Mouse (Mus musculus) C2C12 (cell line): Measurements from ENCODE around the gene Olfr1065. TPM values are rescaled to one million over a fixed set of nuclear protein-coding genes. Genes with fewer than 3 reads are reported as not detected.
"Not testable (repeated sequence)": the region's sequence is repeated elsewhere in the genome, so short reads cannot be mapped to it uniquely, and the experiment has no call there.

ENCODE experiments used
- H3K27me3 ChIP-seq: one replicate; pipeline ENCODE4 v1.6.1; 2011; ENCODE audit not compliant: control insufficient read depth, insufficient read depth, insufficient read length
- H3K36me3 ChIP-seq: one replicate; pipeline ENCODE4 v1.6.1; 2011; ENCODE audit not compliant: control insufficient read depth, insufficient read depth
- H3K4me3 ChIP-seq: one replicate; pipeline ENCODE4 v1.5.1; 2011; ENCODE audit warnings: mild to moderate bottlenecking, control low read depth; ENCODE audit not compliant: poor library complexity, insufficient read depth, severe bottlenecking
- H3K79me2 ChIP-seq: one replicate; pipeline ENCODE4 v1.6.1; 2011; ENCODE audit not compliant: control insufficient read depth, insufficient read depth
- H3K79me3 ChIP-seq: one replicate; pipeline ENCODE4 v1.6.1; 2011; ENCODE audit warnings: low read depth, control low read depth
- H3ac ChIP-seq: one replicate; pipeline ENCODE3; 2011; ENCODE audit warnings: low read depth; ENCODE audit not compliant: control insufficient read depth, insufficient read length
- CEBPB ChIP-seq: IDR thresholded peaks from one replicate; pipeline ENCODE4 v1.6.1; 2011; ENCODE audit warnings: low read depth, mild to moderate bottlenecking, control low read depth, moderate library complexity
- CTCF ChIP-seq: IDR thresholded peaks from one replicate; pipeline ENCODE4 v1.5.1; 2011; ENCODE audit not compliant: control insufficient read depth, insufficient read depth, insufficient read length
- FOSL1 ChIP-seq: IDR thresholded peaks from one replicate; pipeline ENCODE4 v1.8.0; 2011; ENCODE audit warnings: mild to moderate bottlenecking, low read length; ENCODE audit not compliant: poor library complexity, insufficient read depth, severe bottlenecking
- MAX ChIP-seq: IDR thresholded peaks from one replicate; pipeline ENCODE4 v1.6.1; 2011; ENCODE audit warnings: mild to moderate bottlenecking, control low read depth
- MYOD1 ChIP-seq: IDR thresholded peaks from one replicate; pipeline ENCODE4 v1.6.1; 2011; ENCODE audit warnings: low read depth; ENCODE audit not compliant: control insufficient read depth, insufficient read length
- MYOG ChIP-seq: IDR thresholded peaks from one replicate; pipeline ENCODE4 v1.6.1; 2011; ENCODE audit not compliant: control insufficient read depth, insufficient read length; ENCODE audit errors: extremely low read depth
- USF1 ChIP-seq: IDR thresholded peaks from one replicate; pipeline ENCODE4 v1.6.1; 2011; ENCODE audit warnings: low read depth, mild to moderate bottlenecking, control low read depth, moderate library complexity
- long read RNA-seq, 2 experiments: library from polyadenylated mRNA; unstranded; transcript quantifications; one replicate each; pipeline ENCODE4 v2.0.0; 2019 to 2020
- polyA plus RNA-seq: library from polyadenylated mRNA; unstranded; fragments of >200 nt; fragmentation: generic; extraction: Trizol; gene quantifications from one replicate; pipeline ENCODE4 v1.2.1, GENCODE M21; 2012; ENCODE audit warnings: missing spikeins

Olfr1065 gene
- not detected for polyA plus RNA-seq
- long read RNA-seq, experiment 1 = 0 reads
- long read RNA-seq, experiment 2 = 0 reads

DNA sequence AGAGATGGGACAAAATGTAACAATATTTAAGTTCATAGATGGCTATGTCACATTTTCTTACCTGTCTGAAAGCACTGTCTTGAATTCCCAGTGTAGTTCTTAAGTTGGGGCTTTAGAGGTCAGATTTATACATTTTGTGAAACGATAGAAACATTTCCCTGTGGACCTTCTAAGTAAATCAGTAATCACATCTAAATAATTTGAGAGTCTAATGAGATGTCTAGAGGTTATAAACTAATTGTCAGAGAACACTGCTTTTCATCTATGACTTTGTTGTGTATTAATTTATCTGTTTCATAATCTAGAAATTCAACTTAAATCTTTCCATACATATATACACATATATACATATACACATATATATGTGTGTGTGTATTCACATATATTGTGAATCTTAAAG lies at the start of gene Olfr1065:
Gene Olfr1065, minus strand, starts transcription at position 101 of the 400 bp plus-strand sequence.
- H3K27me3 ChIP-seq, H3K4me3 ChIP-seq, H3K79me3 ChIP-seq, H3K36me3 ChIP-seq, H3K79me2 ChIP-seq, H3ac ChIP-seq: not testable (repeated sequence)

DNA sequence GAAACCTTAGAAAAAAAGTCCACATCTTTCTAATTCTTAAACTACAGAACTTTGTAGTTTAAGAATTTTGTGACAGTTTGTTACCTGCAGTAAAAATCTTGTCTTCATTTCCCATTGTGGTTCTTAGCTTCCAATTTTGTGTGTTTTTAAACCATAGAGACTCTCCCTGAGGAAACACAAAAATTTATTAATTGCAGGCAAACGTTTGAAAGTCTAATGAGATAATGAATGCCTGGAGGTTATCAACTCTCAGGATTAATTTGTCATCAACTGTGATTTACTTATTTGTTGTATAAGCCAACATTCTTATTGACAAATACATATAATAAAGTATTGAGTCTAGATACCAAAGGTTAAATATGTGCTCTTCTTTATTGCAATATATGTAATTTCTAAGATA lies 36.9 kb upstream of the Olfr1065 start, which contains the start of gene Olfr228:
Gene Olfr228, minus strand, starts transcription at position 101 of the 400 bp plus-strand sequence.
- Histone ChIP-seq H3K27me3 (no peaks in the 10 kb centered on the region), H3K79me3 (no peaks in the 10 kb centered on the region), H3K4me3 (no peak within 1 kb of the TSS), H3K36me3 (no peaks in the 10 kb centered on the region), H3ac (no peak within 1 kb of the TSS), H3K79me2 (no peaks in the 10 kb centered on the region)
- TF ChIP-seq USF1 (no peak), CTCF (no peak), MYOD1 (no peak), MAX (no peak), FOSL1 (no peak), MYOG (no peak), CEBPB (no peak)

DNA sequence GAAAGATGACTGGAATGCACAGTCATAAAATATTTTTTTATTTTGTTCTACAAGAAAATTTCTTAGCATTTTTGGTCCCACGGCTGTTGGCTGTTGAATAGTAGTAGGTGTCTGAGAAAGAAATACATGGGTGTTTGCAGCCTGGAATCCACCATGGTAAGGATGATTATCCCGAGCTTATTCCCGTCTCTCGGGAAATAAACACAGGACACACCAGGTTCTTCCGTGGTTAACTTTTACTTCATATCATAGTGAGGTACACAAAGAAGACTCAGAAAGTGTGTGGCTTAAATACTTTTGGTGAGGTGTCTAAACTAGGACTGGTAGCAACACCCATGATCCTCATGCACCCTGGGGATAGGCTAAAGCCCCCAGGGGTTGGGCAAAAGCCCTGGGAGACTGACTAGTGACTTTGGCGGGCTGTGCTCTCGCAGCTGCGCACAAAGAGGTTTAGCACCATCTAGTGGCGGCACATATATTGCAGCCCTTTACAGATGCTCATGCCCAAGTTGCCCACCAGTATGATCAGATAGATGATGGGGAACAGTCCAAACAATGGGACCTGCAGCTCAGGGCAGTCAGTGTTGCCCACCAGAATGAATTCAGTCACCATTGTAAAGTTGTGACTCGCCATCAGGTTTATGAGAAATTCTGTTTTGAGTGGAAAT lies 14.2 kb upstream of the Olfr1065 start:
- no peaks in the 10 kb centered on the region for H3K79me2 ChIP-seq
- H3K4me3 ChIP-seq = no peak overlapping the region
- no peaks in the 10 kb centered on the region for H3K27me3 ChIP-seq
- no peaks in the 10 kb centered on the region for H3K79me3 ChIP-seq
- no peaks in the 10 kb centered on the region for H3K36me3 ChIP-seq
- H3ac ChIP-seq = no peak overlapping the region
- TF ChIP-seq MAX (no peak), MYOD1 (no peak), FOSL1 (no peak), CEBPB (no peak), USF1 (no peak), MYOG (no peak)

DNA sequence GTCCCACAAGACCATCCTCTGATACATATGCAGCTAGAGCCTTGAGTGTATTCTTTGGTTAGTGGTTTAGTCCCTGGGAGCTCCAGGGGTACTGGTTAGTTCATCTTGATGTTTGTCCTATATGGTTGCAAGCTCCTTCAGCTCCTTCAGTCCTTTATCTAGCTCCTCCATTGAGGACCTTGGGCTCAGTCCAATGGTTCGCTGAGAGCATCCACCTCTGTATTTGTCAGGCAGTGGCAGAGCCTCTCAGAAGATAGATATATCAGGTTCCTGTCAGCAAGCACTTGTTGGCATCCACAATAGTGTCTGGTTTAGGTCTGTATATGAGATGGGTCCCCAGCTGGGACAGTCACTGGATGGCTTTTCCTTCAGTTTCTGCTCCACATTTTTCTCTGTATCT lies 10.0 kb upstream of the Olfr1065 start:
- TF ChIP-seq MYOG (no peak), MYOD1 (no peak), CTCF (no peak), CEBPB (no peak), MAX (no peak), FOSL1 (no peak), USF1 (no peak)
- Histone ChIP-seq H3K36me3 (no peaks in the 10 kb centered on the region), H3ac (no peak overlapping the region), H3K79me2 (no peaks in the 10 kb centered on the region), H3K4me3 (no peak overlapping the region), H3K27me3 (no peaks in the 10 kb centered on the region), H3K79me3 (no peaks in the 10 kb centered on the region)

DNA sequence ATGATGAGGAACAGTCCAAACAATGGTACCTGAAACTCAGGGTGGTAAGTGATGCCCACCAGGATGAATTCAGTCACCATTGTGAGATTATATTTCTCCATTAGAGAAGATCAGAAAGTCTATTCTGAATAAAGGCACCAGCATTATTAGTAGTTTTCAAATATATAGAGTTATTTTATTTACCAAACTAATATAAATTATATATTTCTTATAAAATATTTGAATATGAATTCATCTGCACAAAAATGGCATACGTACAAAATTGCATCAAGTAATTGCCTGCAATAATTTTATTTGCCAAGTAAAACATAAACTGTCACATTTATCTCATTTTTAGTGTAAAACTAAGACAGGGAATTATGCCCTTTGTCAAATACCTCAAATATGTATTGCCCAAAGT lies 5.8 kb upstream of the Olfr1065 start, which contains the start of gene Olfr1066:
Gene Olfr1066, minus strand, starts transcription at position 101 of the 400 bp plus-strand sequence.
- Histone ChIP-seq H3ac (no peak within 1 kb of the TSS), H3K4me3 (no peak within 1 kb of the TSS), H3K27me3 (no peaks in the 10 kb centered on the region), H3K36me3 (no peaks in the 10 kb centered on the region), H3K79me3 (no peaks in the 10 kb centered on the region), H3K79me2 (no peaks in the 10 kb centered on the region)
- TF ChIP-seq MYOG = no peak
- TF ChIP-seq FOSL1 = no peak
- no peak for TF ChIP-seq CEBPB
- TF ChIP-seq MYOD1 = no peak
- TF ChIP-seq USF1 = no peak
- no peak for TF ChIP-seq CTCF
- no peak for TF ChIP-seq MAX

DNA sequence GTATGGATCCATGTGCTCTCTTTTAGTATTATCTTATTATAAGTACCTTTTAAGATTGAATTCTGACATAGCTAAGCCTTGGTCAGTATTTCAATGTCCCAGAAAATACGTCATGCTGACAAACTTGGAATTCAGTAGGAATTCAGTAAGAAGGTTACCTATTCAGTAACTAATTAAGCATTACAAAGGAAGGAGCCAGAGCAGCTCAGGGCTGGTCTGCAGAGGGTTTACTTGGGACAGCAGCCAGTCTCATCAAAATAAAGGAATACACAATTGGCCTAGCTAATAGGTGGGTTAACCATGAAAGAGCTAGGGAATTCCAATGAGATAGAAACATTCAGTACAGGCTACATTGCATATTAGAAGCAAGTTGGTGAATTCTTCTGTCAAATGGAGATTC lies 8.3 kb downstream of the Olfr1065 start:
- not testable (repeated sequence) for H3K79me2 ChIP-seq, H3K79me3 ChIP-seq, H3K36me3 ChIP-seq, H3ac ChIP-seq, H3K27me3 ChIP-seq, H3K4me3 ChIP-seq

DNA sequence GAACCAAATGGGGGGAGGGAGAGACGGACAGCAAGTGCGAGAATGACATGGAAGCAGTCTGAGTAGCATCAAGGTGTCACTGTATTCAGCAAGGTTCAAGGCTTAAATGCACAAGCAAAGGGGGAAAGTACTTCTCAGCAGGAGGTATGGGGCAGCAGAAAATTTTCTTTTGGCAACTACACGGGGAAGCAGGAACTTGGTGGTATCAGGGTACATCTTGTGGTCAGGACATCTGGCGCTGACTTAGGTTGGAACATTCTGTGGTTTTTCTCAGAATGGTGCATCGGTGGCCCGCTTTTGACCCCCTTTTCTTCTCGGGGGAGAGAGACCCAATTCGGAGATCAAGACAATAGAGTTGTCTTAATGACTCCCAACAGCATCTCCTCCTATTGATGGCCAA lies 21.9 kb downstream of the Olfr1065 start:
- H3K79me2 ChIP-seq = not testable (repeated sequence)

DNA sequence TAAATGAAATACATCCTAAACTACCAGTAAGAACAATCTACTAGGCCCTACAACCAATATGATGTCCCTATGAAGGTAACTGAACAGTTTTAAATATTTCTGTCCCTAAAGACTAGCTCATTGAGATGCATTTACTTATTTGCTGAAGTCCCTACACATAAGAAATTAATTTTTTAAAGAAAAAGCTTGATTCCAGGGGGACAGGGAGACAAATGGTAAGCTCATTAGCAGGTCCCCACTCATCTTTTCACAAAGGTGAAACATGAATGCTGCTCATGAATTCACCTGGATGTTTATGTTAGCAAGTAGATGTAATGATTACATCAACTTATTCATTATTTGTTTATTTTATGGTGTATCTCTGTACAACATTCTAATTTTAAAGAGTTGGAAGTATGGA lies 23.7 kb downstream of the Olfr1065 start, which contains the start of gene Olfr1062:
Gene Olfr1062, minus strand, starts transcription at position 101 of the 400 bp plus-strand sequence.
- not testable (repeated sequence) for H3ac ChIP-seq, H3K4me3 ChIP-seq, H3K27me3 ChIP-seq, H3K79me3 ChIP-seq, H3K36me3 ChIP-seq, H3K79me2 ChIP-seq

More for the DNA sequence above, 21.9 kb downstream of the Olfr1065 start:
- H3K36me3 ChIP-seq, H3K27me3 ChIP-seq, H3K79me3 ChIP-seq, H3K4me3 ChIP-seq, H3ac ChIP-seq: not testable (repeated sequence)
